Mouse (Mus musculus): ENCODE results near the gene Traf1.
A peak's percentile ranks its signal among the peaks of the same experiment; 100 is the strongest.

The Traf1 gene

DNA sequence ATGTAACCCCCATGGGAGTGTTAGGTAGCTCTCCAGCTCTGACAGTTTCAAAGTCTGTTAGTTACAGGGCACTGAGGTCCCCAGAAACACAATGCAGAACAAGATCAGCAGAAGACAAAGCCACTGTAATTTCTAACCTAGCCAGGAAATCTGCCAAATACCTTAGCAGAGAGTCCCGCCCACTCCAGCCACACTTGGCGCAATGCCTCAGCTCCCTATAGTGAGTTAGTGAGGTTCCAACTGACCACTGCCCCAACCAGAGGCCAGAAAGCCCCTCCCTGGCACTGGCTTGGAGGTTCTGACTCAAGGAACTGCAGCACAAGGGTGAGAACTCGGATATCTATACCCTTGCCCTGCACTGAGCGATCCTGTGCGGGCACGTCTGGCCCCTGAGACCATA, 58.8 kb downstream of the Traf1 start:
- DNase-seq (ENCODE audit: low read depth, low spot score): no peak

DNA sequence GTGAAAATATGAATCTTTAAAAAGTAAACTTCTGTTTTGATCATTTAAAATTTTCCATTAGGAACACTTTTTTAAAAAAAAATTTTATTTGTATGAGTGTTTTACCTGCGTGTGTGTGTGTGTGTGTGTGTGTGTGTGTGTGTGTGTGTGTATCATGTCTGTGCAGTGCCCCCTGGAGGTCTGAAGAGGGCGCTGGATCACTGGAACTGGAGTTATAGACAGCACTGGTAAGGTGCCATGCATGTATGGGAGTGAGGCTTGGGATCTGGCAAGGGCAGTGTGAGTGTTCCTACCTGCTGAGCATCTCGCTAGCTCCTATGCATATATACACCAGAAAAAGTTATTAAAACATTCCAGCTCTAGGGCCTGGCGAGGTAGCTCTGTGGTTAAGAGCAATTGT, 59.8 kb downstream of the Traf1 start:
- no peak for DNase-seq (ENCODE audit: low read depth, low spot score)

DNA sequence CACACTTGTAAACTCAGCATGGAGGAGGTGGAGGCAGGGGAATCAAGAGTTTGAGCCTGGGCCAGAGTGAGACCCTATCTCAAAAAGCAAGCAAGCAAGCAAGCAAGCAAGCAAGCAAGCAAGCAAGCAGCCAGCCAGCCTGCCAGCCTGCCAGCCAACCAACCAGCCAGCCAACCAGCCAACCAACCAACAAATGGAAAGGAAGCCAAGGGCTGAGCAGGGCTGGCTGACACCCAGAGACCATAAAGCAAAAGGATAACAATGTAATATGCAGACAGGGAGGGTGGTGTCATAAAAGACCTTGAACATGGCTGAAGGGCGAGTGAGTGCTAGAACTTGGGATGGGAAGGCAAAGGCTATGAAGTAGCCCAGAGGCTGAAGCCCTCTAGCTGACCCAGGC, 61.2 kb downstream of the Traf1 start:
- no peak for DNase-seq (ENCODE audit: low read depth, low spot score)

DNA sequence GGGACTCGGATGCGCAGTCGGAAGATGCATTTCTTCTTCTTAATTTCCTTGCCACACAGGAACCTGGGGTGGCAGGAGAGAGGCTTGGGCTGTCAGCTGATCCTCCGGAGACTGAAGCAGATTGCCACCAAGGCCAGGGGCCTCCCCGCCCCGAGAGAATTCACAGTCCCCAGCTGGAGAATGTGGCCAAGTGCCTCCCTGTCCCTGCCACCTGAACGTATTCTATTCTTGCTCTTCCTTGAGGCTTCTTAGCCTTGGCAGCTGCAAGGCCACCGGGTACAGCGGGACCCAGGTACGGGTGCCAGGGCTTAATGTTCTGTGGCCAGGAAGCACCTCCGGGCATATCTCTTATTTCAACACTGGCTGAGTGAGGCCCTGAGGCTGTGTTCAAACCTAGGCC, 61.9 kb downstream of the Traf1 start:
- DNase-seq (ENCODE audit: low read depth, low spot score): peak; percentile 52

DNA sequence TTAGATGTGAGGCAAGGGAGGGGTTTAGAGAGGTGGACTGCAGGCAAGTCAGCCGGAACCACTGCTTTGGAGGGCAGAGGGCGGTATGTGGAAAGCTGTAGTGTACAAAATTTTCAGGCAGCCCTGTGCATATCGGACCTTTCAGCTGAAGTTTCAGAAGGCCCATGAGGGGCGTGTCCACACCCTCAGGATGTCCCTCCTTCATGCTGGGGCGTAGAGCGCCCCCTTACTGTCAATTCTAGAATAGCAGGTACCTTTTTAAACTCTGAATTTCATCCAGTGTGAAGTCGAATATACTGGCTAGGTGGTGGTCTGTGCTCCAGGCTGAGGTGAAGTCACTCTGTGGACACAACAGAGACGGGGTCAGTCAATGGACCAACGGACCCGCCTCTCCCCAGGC, 63.8 kb downstream of the Traf1 start:
- no peak for DNase-seq (ENCODE audit: low read depth, low spot score)

DNA sequence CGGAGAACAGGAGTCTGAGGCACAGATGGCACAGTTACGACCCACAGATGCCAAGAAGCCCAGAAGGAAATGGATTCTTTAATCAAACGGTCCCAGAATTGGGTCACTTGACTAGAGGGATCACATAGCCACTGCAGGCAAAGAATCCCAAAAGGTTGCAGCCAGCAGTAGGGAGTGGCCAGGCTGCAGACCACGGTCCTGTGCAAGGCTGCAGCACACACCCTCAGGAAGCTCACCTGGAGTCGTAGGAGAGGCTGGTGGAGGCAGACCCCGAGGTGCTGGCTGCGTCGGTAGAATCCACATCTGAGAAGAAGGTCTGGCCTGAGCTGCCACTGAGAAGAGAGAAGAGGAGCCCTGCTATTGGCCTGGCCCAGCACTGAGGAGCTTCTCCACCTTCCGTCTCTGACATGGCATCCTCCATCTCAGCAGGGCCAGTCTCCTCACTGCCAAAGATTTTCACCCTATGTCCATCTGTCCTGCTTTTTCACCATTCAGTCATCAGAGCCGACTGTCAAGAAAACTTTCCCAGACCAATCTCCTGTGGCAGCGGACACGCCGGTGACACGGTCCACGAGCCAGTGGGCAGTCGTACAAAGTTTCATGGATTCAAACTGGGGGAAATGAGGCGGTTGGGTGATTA, 64.6 kb downstream of the Traf1 start:
- DNase-seq (ENCODE audit: low read depth, low spot score): no peak

DNA sequence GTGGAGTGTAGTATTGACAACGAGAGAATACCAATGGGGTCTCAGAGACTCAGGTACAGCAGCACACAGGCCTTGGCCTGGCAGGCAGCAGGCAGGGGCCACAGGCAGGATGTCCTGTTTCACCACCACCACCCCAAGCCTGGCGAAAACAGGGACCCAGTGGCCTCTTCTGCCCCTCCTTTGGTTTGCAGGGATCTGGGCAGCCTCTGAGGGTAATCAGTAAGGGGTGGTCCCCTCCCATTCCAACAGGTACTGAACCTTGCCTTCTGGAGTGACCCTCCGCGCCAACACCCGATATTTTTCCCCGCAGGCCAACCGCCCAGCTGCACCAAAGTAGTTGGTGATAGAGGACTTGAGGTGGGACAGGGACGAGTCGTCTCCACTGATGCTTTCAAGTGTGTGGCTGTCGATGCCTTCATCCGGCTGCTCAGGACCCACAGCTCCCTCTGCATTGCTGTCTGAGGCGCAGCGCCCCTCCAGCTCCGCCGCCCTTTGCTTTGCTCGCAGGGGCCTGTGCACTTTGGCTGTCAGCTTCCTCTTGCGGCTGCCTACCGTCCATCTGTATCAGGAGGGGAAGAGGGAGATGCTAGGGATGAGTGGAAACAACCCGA, 66.0 kb downstream of the Traf1 start:
- DNase-seq (ENCODE audit: low read depth, low spot score): no peak

DNA sequence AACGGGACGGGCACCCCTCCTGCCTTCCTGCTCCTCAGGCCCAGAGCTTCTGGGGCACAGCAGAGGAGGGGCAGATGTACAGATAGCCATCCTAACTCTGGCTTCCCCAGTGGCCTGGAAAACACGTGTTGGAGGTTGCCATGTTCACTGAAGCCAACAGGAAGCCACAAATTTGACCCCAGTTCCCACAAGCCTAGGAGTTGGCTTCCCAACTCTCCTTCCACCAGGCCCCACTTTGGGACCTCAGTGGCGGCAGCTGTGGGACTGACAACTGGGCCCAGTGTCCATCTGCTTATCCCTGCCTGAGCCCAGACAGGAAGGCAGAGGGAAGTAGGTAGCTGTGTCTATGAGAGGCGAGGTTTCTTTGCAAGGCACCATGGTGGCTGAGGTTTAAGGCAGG, 67.6 kb downstream of the Traf1 start:
- DNase-seq (ENCODE audit: low read depth, low spot score): no peak

All from skeletal muscle tissue, adult 2 months (tissue).